Mouse (Mus musculus): ENCODE results near the gene Cnot6l. TPM values are rescaled to one million over a fixed set of nuclear protein-coding genes. Genes with fewer than 3 reads are reported as not detected.

Cnot6l gene
- total RNA-seq (2021), result 10 to 100 TPM; 72.8 to 87.4 TPM

DNA sequence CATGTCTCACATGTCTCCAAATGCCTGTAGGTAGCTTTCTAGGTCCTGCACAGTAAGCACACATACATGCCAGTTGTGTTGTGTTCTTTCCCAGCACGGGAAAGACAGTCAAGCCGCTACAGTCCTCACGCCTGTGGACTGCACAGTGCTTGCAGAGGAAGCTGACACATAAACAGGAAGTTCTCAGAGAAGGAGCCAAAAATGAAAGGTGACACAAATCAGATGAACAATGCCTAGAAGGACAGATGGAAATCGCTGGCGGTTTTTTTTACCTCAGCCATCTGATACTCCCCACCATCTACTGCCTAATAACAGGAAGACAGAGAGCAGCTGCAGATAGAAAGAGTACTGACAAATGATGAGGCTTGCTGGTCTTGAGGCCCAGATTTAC lies at the start of gene Cnot6l:
Gene Cnot6l, minus strand, starts transcription at position 151 of the 391 bp plus-strand sequence.
- no peak for DNase-seq

DNA sequence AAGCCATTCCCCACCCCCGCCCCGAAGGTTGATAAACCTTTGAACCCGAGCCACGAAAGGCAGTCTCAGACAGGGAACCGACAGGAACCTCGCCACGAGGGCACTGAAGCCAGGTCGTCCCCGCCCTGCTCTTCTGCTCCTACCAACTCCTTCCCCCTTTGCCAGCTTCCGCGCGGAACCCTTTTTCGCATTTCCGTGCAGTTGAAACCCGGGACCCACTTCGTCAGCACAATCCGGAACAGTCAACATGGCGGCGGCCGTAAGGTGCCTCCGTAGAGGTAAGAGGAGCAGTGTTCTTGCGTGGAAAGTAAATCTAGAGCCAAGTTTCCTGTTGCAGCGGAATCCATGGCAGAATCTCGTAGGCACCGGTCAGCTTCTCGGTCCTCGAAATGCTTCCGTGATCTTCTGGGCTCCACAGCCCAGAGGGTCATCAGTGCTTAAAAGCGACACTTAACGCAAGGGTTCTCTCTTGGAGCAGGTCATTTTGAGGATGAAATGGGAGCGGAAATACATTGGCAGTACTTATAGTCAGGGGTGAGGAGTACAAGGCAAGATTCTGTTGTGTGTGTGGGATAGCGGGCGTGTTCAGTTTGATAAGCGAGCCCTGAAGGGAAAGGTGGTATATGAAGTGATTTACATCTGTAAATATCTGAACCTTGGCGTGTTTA lies 46.1 kb upstream of the Cnot6l start:
- peak; percentile 90 to 91 for DNase-seq

DNA sequence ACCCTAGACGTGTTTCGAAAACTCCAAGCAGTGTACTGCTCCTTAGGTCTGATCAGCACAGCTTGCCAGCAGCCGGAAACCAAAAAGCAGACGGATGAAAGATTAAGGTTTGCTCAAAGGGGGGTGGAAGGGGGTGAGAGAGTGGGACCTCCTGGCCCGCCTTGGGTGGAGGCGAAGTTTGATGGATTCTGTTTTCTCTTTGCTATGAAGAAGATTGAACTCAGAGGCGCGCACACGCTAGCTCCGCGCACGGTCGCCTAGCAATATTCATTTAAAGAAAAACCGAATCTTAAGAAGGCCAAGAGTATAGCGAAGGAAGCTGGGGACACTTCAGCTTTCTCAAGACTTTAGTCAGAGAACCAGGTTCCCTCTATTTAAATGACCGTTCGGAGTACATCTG lies 45.5 kb upstream of the Cnot6l start, which contains the start of gene Mrpl1:
Gene Mrpl1, plus strand, starts transcription at position 35 of the 400 bp plus-strand sequence.
- DNase-seq, result peak in 1 of 2 experiments; percentile 22

DNA sequence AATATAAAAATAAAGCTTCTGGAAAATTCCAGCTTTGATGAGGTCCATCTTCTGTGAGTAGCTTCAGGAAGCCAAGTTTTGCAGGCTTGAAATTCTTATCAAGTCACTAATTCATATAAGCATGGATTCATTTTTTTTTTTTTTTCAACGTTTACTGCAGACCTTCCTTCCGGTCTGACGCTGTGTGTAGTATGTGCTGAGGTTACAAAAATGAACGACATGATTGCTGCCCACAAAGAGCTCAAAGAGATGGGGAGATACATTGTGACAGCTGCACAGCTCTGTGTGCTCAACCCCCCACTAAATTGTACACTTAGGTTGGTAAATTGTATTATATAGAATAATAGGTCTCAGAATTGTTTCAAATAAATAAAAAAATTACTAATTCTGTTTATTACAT lies 44.6 kb upstream of the Cnot6l start:
- no peak for DNase-seq

DNA sequence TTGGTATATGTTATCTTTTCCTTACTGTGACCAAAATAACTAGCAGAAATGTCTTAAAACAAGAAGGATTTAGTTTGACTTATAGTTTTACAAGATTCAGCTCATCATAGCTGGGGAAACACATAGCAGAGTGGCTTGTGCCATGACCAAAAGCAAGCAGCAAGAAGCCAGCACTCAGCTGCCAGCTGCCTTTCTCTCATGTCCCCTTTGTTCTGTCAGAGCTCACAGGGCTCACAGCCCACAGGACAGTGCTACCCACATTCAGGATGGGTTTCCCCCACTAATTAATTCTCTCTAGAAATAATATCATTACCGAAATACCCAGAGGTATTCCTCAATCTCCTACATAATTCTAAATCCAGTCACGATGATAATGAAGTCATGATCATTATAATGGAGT lies 43.6 kb upstream of the Cnot6l start:
- DNase-seq, result no peak

DNA sequence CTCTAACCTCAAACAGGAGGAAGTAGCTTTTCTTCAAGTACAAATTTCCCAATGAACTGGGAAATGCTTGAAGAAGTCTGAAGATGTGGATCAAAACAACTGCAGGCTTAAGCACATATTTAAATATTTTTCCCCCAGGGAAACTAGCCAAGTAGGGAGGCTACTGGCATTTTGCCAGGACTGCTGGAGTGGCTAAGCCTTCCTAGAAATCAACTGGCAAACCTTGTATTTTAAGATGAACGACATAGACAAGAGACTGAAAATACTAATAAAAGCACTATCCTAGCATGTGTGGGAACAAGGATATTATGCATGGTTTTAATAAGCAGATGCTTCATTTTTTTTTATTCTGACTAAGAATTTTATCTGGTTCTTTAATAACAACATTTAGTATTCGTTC lies 42.9 kb upstream of the Cnot6l start:
- DNase-seq, result no peak

DNA sequence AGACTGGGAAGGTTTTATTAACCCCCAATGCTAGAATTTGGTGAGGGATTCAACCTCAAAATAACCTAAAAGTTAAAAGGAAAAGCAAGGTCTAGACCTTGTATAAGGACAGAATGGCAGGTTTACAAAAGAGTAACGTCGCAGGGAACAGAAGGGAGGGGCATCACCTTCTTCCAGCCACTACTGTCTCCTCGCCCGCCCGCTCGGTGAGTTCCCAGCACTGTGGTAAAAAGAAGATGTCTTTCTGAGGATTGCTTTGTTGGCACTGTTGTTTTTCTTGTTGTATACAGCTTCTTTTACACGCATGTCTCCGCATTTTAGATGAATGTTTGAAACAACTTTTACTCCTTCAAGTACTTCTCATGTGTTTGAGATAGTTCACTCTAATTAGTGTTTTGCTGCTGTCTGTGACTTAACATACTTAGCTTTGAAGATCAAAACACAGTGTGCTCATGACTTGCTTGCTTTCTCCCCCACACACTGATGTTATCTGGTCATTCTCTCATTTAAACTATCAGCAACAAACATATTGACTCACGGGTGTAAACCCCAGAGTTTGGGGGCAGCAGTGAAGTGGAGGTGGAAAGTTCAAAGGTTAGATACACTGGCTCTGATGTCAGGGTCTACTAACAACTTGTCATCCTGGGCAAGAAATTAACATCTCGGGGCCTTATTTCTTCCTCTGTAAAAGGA lies 37.6 kb upstream of the Cnot6l start:
- DNase-seq, result no peak

DNA sequence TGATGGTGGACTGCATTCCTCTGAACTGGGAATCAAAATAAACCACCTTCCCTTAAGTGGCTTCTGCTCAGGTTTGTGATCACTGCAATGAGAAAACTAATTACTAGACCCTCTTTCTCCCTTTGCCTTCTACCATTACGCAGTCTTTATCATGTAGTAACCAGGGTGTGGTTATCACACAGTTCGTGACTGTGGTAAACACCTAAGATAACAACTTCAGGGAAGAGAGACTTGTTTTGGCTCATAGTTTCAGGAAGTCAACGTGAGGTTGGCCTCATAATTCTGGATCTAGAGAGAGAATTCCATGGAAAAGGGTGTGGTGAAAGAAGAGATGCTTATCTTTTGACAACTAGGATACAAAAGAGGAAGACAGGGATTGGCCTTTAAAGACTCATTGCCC lies 36.3 kb upstream of the Cnot6l start:
- DNase-seq, result no peak

DNA sequence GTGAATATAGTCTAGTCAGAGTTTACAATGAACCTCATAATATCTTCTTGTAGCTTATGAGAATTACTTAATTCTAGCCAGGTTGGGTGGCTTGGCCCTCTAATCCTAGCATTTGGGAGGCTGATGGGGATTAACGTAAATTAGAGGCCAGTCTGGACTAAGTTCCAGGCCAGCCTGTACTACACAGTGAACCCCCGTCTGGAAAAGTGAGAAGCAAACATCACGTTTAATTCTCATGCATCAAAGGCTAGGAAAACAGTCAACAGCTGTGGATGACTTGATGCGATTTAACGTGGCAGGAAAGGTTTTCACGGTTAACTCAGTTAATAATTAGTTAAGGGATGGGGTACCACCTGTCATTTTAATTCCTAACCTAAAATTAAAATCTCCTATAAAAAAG lies 34.3 kb upstream of the Cnot6l start:
- DNase-seq, result no peak

DNA sequence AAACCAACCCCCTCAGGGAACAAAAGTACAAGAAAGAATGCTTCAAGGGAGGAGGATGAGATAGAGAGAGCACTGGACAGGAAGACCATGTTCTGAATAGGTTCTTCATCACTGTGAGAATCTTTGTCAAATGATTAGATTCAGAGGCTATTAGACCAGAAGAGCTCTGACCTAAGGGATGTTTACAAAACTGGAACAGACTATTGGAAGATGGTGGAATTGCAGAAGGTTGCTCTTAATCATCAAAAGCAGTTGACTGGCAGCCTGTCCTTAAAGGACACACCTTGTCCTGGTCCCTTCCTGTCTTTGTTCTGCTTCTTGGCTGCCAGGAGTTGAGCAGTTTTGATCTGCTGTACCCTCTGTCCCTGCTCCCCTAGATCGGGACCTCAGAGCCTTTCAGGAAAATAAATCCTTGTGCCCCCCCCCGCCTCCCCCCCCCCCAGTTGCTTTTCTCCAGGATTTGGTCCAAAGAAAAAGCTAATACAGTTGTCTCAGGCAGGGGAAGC lies 32.6 kb upstream of the Cnot6l start:
- DNase-seq, result no peak

DNA sequence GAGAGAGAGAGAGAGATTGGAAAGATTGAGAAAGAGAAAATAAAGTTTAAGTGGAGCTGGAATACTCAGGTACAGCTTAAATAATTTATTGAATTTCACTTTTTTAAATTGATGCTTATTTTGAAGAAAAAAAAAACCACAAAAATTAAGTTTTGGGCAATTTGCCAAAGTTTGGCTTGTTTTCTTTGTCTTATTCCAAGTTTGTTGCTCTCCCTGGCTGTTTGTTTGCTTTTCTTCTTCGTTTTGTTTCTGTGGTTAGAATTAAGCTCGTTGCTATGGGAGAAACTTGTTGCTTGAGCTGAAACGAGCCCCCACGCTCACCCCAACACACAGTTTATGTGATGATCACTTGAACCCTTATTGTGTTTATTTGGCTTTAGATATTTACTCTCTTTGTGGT lies 27.3 kb upstream of the Cnot6l start:
- DNase-seq, result no peak

DNA sequence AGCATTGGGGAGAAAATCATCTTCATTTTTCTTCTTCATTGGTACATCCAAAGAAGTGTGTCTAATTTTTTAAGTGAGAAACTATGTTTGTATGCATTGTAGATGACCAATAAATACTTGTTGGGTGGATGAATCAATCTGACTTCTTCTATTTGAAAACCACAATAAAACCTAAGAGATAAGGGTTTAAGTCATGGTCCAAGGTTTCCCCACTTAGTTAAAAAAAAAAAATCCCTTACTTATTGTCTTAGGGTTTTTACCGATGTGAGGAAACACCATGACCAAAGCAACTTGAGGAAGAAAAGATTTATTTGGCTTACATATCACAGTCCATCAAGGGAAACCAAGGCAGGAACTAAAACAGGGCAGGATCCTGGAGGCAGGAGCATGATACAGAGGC lies 25.8 kb upstream of the Cnot6l start:
- no peak for DNase-seq

DNA sequence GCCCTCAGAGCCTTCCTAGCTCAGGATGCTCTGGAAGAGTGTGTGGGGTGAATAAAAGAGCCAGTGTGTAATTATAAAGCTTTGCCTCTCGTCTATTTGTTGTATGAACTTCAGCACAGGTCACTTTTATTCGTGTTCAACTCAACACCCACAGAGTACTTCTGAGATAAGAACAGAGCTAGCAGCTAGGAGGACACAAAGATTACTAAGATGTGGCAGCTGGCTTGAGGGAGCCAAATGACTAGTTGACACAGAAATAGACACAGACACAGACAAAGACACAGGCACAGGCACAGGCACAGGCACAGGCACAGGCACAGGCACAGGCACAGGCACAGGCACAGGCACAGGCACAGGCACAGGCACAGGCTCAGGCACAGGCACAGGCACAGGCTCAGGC lies 20.0 kb upstream of the Cnot6l start:
- no peak for DNase-seq

DNA sequence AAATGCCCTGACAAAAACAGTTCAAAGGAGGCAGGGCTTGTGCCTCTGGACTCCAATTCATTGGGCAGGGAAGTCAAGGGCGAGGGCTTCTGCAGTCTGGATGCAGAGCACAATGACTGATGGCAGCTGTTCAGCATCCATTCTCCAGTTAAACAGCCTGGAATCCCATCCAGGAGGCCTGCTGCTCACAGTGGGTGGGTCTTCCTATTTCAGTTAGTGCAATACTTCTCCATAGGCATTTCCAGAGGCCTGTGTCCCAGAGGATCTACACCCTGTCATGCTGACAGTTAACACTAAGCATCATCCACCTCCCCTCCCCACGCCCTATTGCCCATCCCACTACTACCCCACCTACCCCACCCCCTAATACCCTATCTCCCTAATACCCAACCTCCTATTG lies 19.2 kb upstream of the Cnot6l start:
- DNase-seq, result no peak

DNA sequence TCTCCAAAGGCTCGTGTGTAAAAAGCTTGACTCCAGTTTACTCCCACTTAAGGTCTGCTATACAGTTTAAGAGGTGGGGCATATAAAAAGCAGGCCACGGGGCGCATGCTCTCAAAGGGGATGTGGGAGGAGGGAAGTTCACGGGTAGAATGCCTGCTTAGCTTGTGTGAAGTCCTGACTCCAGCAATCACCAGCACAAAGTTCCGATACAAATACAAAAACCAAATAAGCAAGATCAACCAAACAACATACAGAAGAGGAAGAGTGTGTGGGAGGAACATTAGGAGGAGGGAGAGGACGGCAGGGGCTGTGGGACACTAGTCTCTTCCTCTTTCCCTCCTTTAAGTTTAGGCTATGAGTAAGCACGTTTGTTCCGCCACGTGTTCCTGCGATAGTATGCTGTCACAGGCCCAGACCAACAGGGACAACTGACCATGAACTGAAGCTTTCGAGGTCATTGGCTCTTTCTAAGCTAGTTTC lies 12.9 kb upstream of the Cnot6l start:
- no peak for DNase-seq

DNA sequence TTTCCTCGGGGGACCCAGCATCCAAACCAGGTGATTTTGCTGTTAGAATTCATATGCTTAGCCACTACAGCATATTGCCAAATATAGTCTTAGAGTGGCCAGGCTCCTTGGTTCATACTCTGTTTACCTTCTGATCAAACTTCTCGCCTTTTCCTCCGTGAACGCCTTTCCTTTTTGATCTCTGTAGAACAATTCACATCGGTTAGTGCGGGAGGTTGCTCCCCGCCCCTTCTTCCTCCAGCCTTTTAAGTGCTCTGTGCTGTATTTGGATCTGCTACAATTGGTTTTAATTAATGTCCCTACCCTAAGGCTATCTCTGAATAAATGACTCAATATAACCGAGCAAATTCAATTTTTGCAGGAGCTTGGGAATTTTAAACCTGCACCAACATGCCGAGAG lies 12.2 kb upstream of the Cnot6l start:
- DNase-seq, result no peak

DNA sequence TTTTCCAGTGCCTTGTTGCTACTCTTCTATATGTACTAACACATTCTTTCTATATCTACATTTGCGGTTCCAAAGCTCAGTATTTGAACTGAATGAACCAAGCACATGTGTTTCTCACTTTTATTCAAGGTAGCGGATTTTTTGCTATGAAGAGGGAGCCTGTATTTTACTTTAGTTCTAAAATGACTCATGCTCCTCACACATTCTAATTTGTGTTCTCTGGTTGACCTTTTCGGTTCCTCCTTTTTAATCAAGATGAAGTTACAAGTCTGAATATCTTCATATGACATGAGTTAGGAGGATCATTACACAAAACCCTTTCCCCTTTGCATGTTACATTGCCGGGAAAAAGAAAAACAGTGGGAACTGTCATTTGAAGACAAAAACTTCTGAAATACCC lies 7.8 kb upstream of the Cnot6l start:
- no peak for DNase-seq

DNA sequence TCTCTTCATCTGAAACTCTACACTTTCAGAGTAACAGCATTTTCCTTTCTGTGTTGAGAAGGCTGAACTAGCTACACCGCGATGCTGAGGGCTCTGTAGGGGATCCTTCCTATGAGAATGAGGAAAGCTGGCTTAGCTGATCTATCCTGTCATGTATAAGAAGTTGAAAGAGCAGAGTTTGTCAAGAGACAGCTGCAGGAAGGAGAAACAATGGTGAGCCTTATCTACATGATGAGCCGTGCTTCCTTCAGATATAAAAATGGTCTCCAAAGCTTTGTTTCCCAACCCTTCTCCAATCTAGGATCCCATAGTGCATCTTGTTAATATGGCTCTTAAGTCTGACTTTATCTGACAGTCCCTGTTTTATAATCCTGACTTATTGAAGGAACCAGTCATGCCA lies 6.5 kb upstream of the Cnot6l start:
- DNase-seq, result no peak

DNA sequence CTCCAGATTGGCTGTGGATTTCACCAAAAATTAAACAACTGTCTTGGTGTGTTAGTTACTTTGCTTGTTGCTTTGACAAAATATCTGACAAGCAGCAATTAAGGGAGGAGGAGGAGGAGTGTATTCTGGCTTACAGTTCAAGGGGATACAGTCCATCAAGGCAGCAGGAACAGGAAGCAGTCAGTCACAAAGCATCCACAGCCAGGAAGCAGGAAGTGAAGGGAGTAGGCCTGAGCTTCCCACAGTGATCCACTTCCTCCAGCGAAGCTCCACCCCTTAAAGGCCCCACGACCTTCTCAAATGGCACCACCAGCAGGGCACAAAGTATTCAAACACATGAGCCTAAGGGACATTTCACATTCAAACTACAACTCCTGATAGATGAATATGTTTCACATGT lies 2.8 kb upstream of the Cnot6l start:
- no peak for DNase-seq

DNA sequence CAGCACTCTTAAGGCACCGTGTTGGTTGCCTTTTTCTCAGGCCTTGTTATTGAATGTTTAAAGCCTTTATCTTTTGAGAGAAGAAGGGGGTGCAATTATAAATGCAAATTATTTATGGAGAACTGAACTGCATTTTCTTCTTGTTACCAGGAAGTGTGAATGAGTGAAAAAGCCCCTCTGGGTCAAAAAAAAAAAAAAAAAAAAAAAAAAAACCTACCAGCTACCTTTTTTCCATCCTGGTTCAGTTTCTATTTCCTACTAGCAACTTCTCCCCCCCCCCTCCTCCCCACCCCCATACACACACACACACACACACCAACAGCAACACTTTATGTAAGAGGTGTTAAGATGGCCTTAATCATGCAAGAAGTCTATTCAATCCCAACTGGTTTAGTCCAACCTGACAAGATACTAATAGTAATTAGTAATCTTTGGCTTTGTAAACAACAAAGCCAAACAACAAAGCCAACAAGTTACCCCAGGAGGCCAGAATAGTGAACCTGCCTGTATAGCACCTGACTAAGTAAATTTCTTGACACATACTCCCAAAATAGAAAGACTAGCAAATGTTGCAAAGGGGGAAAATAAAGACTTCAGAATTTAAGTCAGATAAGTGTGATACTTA lies 463 bp downstream of the Cnot6l start:
- no peak for DNase-seq

DNA sequence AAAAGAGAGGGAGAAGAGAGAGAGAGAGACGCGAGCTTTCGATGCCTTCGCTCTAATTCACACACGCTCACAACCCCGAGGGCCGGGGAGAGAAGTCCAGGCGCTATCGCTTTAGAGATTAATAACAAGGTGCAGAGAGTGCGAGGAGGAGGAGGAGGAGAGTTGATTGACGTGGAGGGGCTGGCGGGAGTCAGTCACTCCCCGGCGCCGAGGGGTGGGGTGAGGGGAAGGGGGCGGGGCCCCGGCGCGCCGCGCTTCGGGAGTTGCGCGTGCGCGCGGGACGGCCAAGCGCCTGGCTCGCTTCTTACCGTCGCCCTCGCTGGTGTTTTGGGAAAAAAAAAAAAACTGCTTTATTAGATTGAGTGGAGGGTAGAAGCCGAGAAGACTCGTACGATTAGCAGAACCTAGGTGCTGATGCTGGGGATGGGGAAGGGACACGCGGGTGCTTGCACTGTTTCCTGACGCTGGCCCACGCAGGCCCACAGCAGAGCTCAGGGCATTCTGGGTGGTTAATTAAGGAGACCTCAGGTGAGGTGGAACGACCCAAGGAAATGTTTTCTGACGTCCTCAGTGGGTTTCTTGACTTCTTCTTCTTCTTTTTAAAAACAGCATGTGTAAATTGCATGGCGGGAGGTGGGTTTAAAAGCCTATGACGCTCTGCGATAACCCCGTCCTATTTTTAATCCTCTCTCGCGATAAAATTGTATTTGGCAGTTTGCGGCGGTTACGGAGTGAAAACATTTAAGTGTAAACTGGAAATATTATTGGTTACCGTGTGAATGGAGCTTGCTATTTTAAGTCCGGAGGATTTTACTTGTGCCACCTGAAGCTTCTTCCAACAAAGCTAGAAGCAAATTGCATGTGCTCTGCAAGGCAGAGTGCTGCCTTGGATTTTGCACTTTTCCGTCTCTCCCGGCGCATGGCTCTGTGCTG lies 1.3 kb downstream of the Cnot6l start:
- peak; percentile 71 to 80 for DNase-seq

All from layer of hippocampus, postnatal 36 days (tissue).